Mouse (Mus musculus) hindbrain, postnatal 0 days (tissue): ENCODE data around the gene Bfsp2. TPM values are rescaled to one million over a fixed set of nuclear protein-coding genes. Genes with fewer than 3 reads are reported as not detected.

Source experiments
- ATAC-seq: fragments of 200-750 bp; cut with Nextera tagmentation; 2 replicates; pipeline ENCODE4 v1.8.0; 2017; ENCODE audit warnings: mild to moderate bottlenecking, moderate TSS enrichment, moderate library complexity
- DNase-seq: peaks from one replicate; pipeline ENCODE4 v3.0.0-alpha.2; 2015; ENCODE audit warnings: low spot score
- H3K27ac ChIP-seq: fragments of 300-500 bp; sonication (generic); 2 replicates; pipeline ENCODE4 v1.5.1; 2014; ENCODE audit warnings: mild to moderate bottlenecking
- H3K27me3 ChIP-seq: fragments of 300-500 bp; sonication (generic); 2 replicates; pipeline ENCODE4 v1.6.1; 2014; ENCODE audit warnings: low read length, mixed read lengths; ENCODE audit not compliant: insufficient read depth
- H3K36me3 ChIP-seq: fragments of 300-500 bp; sonication (generic); 2 replicates; pipeline ENCODE4 v1.6.1; 2014; ENCODE audit warnings: low read length, mixed read lengths; ENCODE audit not compliant: insufficient read depth
- H3K4me1 ChIP-seq: fragments of 300-500 bp; sonication (generic); 2 replicates; pipeline ENCODE4 v1.6.1; 2014; ENCODE audit warnings: antibody characterized with exemption, low read length, mixed read lengths; ENCODE audit not compliant: insufficient read depth
- H3K4me2 ChIP-seq: fragments of 300-500 bp; sonication (generic); 2 replicates; pipeline ENCODE4 v1.6.1; 2014; ENCODE audit warnings: low read depth, mild to moderate bottlenecking, low read length, moderate library complexity, mixed read lengths
- H3K4me3 ChIP-seq: fragments of 300-500 bp; sonication (generic); 2 replicates; pipeline ENCODE4 v1.5.1; 2014; ENCODE audit warnings: low read length
- H3K9ac ChIP-seq: fragments of 300-500 bp; sonication (generic); replicated peaks from 2 replicates; pipeline ENCODE4 v1.6.1; 2014; ENCODE audit warnings: mild to moderate bottlenecking, low read length, moderate library complexity, mixed read lengths
- H3K9me3 ChIP-seq: fragments of 300-500 bp; sonication (generic); 2 replicates; pipeline ENCODE4 v1.6.1; 2016; ENCODE audit warnings: low read length, mixed read lengths
- CTCF ChIP-seq: IDR thresholded peaks from 2 replicates; pipeline ENCODE4 v1.5.1; 2016; ENCODE audit warnings: antibody characterized with exemption, control low read depth, low read depth
- WGBS: fragments of 180-500 bp; shearing (Covaris S2); extraction: QIAGEN DNeasy Blood & Tissue Kit; methylation state at CpG from one replicate; pipeline ENCODE4 v1.1.7; 2014; 5-methylcytosine and 5-hydroxymethylcytosine counted together
- polyA plus RNA-seq: library from polyadenylated mRNA; unstranded; fragments of >200 nt; fragmentation: Nextera tagmentation; extraction: Ambion mirVana; gene quantifications from 2 replicates; pipeline ENCODE4 v1.2.1, GENCODE M21; 2015
- total RNA-seq: library from RNA; depleted of rRNA; stranded (reverse); fragments of >200 nt; gene quantifications from 2 replicates; pipeline ENCODE4 v1.2.3, GENCODE M21; 2014

Gene Bfsp2
- total and polyA plus RNA-seq, 2 experiments from 2014 or later: 4.2 to 8.7 TPM

- DNase-seq (peak; percentile 20), ATAC-seq (no peak)
- Histone ChIP-seq H3K36me3 (no peaks in the 10 kb centered on the region), H3K27ac (no peak overlapping the region), H3K9me3 (no peaks in the 10 kb centered on the region), H3K9ac (no peak overlapping the region), H3K4me3 (no peak overlapping the region), H3K4me2 (no peak overlapping the region), H3K4me1 (no peaks in the 10 kb centered on the region), H3K27me3 (no peaks in the 10 kb centered on the region)
- TF ChIP-seq CTCF: peak; percentile 63
- 76% methylated on average over 5 of the region's 5 CpGs for WGBS
These were observed 10.7 kb downstream of the Bfsp2 start for GRCm38 (mm10) chr9:103469516-103469915.

GRCm38 (mm10) chr9:103468911-103469310, 11.3 kb downstream of the Bfsp2 start:
- no peak overlapping the region for H3K9ac ChIP-seq
- no peak overlapping the region for H3K27ac ChIP-seq
- no peak for TF ChIP-seq CTCF
- H3K36me3 ChIP-seq: no peaks in the 10 kb centered on the region
- H3K9me3 ChIP-seq: no peaks in the 10 kb centered on the region
- ATAC-seq: no peak
- no peaks in the 10 kb centered on the region for H3K4me1 ChIP-seq
- DNase-seq: no peak
- H3K4me3 ChIP-seq: no peak overlapping the region
- H3K4me2 ChIP-seq: no peak overlapping the region
- WGBS: 82% methylated on average over 7 of the region's 7 CpGs
- H3K27me3 ChIP-seq: no peaks in the 10 kb centered on the region

- Histone ChIP-seq H3K27ac (peak overlapping the region; percentile 65), H3K27me3 (no peaks in the 10 kb centered on the region), H3K9me3 (no peaks in the 10 kb centered on the region), H3K36me3 (no peaks in the 10 kb centered on the region), H3K4me1 (no peaks in the 10 kb centered on the region), H3K4me2 (no peak overlapping the region), H3K4me3 (no peak overlapping the region), H3K9ac (no peak overlapping the region)
- peak; percentile 71 for ATAC-seq
- WGBS: 25% methylated on average over 13 of the region's 13 CpGs
- TF ChIP-seq CTCF: no peak
- peak; percentile 68 for DNase-seq
These were observed 14.5 kb downstream of the Bfsp2 start for GRCm38 (mm10) chr9:103465711-103466220.

GRCm38 (mm10) chr9:103465293-103465692, 14.9 kb downstream of the Bfsp2 start:
- Histone ChIP-seq H3K36me3 (no peaks in the 10 kb centered on the region), H3K9ac (no peak overlapping the region), H3K9me3 (no peaks in the 10 kb centered on the region), H3K27ac (peak overlapping the region; percentile 65; the same call in 1 of the 2 replicates), H3K4me3 (no peak overlapping the region), H3K4me2 (no peak overlapping the region), H3K27me3 (no peaks in the 10 kb centered on the region), H3K4me1 (no peaks in the 10 kb centered on the region)
- ATAC-seq (no peak), DNase-seq (no peak)
- TF ChIP-seq CTCF: no peak
- 18% methylated on average over 1 of the region's 1 CpGs for WGBS

- no peak for TF ChIP-seq CTCF
- Histone ChIP-seq H3K27me3 (no peaks in the 10 kb centered on the region), H3K4me1 (no peaks in the 10 kb centered on the region), H3K27ac (no peak overlapping the region), H3K4me2 (no peak overlapping the region), H3K4me3 (no peak overlapping the region), H3K9ac (no peak overlapping the region), H3K9me3 (no peaks in the 10 kb centered on the region), H3K36me3 (no peaks in the 10 kb centered on the region)
- WGBS: 42% methylated on average over 6 of the region's 6 CpGs
- ATAC-seq (no peak), DNase-seq (no peak)
These were observed 16.4 kb downstream of the Bfsp2 start for GRCm38 (mm10) chr9:103463833-103464232.

DNA sequence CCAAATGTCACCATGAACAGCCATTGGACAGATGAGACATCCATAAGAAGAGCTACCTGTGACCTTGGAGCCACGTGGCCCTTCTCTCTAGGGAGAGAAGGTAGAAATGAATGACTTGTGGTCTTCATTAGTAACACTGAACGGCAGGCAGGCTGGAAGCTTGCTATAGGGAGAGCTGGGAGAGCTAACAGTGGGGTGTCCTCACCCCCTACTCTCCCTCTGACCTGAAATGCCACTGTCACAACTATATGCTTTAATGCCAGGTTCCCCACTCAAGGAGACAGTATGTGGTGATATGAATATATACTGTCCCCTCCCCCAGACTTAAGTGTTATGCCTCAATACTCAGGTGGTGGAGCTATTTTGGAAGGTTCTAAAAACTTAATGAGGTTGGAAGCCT, 20.4 kb downstream of the Bfsp2 start:
- WGBS: 54% methylated on average over 2 of the region's 2 CpGs
- TF ChIP-seq CTCF: no peak
- DNase-seq (no peak), ATAC-seq (no peak)
- Histone ChIP-seq H3K4me1 (no peaks in the 10 kb centered on the region), H3K4me2 (no peak overlapping the region), H3K9ac (no peak overlapping the region), H3K4me3 (no peak overlapping the region), H3K27ac (no peak overlapping the region), H3K36me3 (no peaks in the 10 kb centered on the region), H3K9me3 (no peaks in the 10 kb centered on the region), H3K27me3 (no peaks in the 10 kb centered on the region)

GRCm38 (mm10) chr9:103459307-103459706, 20.9 kb downstream of the Bfsp2 start:
- 96% methylated on average over 1 of the region's 1 CpGs for WGBS
- no peaks in the 10 kb centered on the region for H3K9me3 ChIP-seq
- ATAC-seq: no peak

More at GRCm38 (mm10) chr9:103459307-103459706, 20.9 kb downstream of the Bfsp2 start:
- Histone ChIP-seq H3K27me3 (no peaks in the 10 kb centered on the region), H3K36me3 (no peaks in the 10 kb centered on the region), H3K4me3 (no peak overlapping the region), H3K4me1 (no peaks in the 10 kb centered on the region), H3K27ac (no peak overlapping the region), H3K9ac (no peak overlapping the region), H3K4me2 (no peak overlapping the region)
- DNase-seq: no peak
- no peak for TF ChIP-seq CTCF
